Mouse (Mus musculus) hindbrain, postnatal 0 days (tissue): ENCODE results near the gene Optn. TPM values are rescaled to one million over a fixed set of nuclear protein-coding genes. Genes with fewer than 3 reads are reported as not detected.
A peak's percentile ranks its signal among the peaks of the same experiment; 100 is the strongest.
"Not testable (repeated sequence)": the region's sequence is repeated elsewhere in the genome, so short reads cannot be mapped to it uniquely, and the experiment has no call there.

Experiments used
- ATAC-seq: fragments of 200-750 bp; cut with Nextera tagmentation; 2 replicates; pipeline ENCODE4 v1.8.0; 2017; ENCODE audit warnings: mild to moderate bottlenecking, moderate TSS enrichment, moderate library complexity
- DNase-seq: peaks from one replicate; pipeline ENCODE4 v3.0.0-alpha.2; 2015; ENCODE audit warnings: low spot score
- H3K27ac ChIP-seq: fragments of 300-500 bp; sonication (generic); 2 replicates; pipeline ENCODE4 v1.5.1; 2014; ENCODE audit warnings: mild to moderate bottlenecking
- H3K27me3 ChIP-seq: fragments of 300-500 bp; sonication (generic); 2 replicates; pipeline ENCODE4 v1.6.1; 2014; ENCODE audit warnings: low read length, mixed read lengths; ENCODE audit not compliant: insufficient read depth
- H3K36me3 ChIP-seq: fragments of 300-500 bp; sonication (generic); 2 replicates; pipeline ENCODE4 v1.6.1; 2014; ENCODE audit warnings: low read length, mixed read lengths; ENCODE audit not compliant: insufficient read depth
- H3K4me1 ChIP-seq: fragments of 300-500 bp; sonication (generic); 2 replicates; pipeline ENCODE4 v1.6.1; 2014; ENCODE audit warnings: antibody characterized with exemption, low read length, mixed read lengths; ENCODE audit not compliant: insufficient read depth
- H3K4me2 ChIP-seq: fragments of 300-500 bp; sonication (generic); 2 replicates; pipeline ENCODE4 v1.6.1; 2014; ENCODE audit warnings: low read depth, mild to moderate bottlenecking, low read length, moderate library complexity, mixed read lengths
- H3K4me3 ChIP-seq: fragments of 300-500 bp; sonication (generic); 2 replicates; pipeline ENCODE4 v1.5.1; 2014; ENCODE audit warnings: low read length
- H3K9ac ChIP-seq: fragments of 300-500 bp; sonication (generic); replicated peaks from 2 replicates; pipeline ENCODE4 v1.6.1; 2014; ENCODE audit warnings: mild to moderate bottlenecking, low read length, moderate library complexity, mixed read lengths
- H3K9me3 ChIP-seq: fragments of 300-500 bp; sonication (generic); 2 replicates; pipeline ENCODE4 v1.6.1; 2016; ENCODE audit warnings: low read length, mixed read lengths
- CTCF ChIP-seq: IDR thresholded peaks from 2 replicates; pipeline ENCODE4 v1.5.1; 2016; ENCODE audit warnings: antibody characterized with exemption, control low read depth, low read depth
- WGBS: fragments of 180-500 bp; shearing (Covaris S2); extraction: QIAGEN DNeasy Blood & Tissue Kit; methylation state at CpG from one replicate; pipeline ENCODE4 v1.1.7; 2014; 5-methylcytosine and 5-hydroxymethylcytosine counted together
- polyA plus RNA-seq: library from polyadenylated mRNA; unstranded; fragments of >200 nt; fragmentation: Nextera tagmentation; extraction: Ambion mirVana; gene quantifications from 2 replicates; pipeline ENCODE4 v1.2.1, GENCODE M21; 2015
- total RNA-seq: library from RNA; depleted of rRNA; stranded (reverse); fragments of >200 nt; gene quantifications from 2 replicates; pipeline ENCODE4 v1.2.3, GENCODE M21; 2014

Optn gene
- total and polyA plus RNA-seq, 2 experiments from 2014 or later = 39.2 to 39.3 TPM

DNA sequence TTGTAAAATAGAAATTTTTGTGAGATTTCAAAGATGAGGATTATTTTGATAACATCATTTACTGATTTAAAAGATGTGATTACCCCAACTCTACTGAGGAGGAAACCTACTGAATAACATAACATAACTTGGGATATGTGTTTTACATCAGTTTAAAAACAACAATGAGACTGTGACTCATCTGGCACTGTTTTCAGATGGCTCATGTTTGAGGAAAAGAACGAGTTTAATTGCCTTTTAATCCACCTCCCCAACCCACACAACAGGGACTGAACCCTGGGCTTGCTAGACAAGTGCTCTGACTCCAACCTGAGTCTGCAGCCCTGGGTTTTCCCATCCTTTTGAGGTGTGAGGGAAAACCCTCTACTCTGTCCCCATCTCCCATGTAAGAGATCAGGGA lies 31.5 kb upstream of the Optn start:
- WGBS = 26% methylated on average over 1 of the region's 1 CpGs
- no peaks in the 10 kb centered on the region for H3K36me3 ChIP-seq
- 0 out of 2 replicates have a peak, but pooled peaks cover 2% of the 10 kb centered on the region for H3K9me3 ChIP-seq
- TF ChIP-seq CTCF = no peak
- DNase-seq (no peak), ATAC-seq (no peak)
- no peak overlapping the region for H3K4me2 ChIP-seq
- no peak overlapping the region for H3K9ac ChIP-seq
- H3K27ac ChIP-seq = no peak overlapping the region
- no peak overlapping the region for H3K4me3 ChIP-seq
- H3K4me1 ChIP-seq = no peaks in the 10 kb centered on the region
- no peaks in the 10 kb centered on the region for H3K27me3 ChIP-seq

DNA sequence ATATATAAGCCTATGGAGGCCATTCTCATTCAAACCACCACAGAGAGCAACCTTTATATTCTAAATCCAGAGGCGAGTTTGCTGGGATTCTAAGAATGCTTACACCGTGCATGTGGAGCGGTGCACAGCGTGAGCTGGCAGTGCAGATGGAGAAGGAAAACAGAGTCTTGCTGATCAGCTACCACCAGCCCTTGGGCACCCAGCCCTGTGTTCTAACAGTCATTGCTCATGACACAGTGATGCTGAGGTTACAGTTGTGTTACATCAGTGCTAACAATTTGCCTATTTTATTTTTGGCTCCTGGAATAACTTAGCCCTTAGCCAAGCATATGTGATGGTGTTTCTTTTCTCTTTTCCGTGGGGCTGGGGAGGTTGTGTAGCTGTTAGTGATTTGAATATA lies 31.0 kb upstream of the Optn start:
- no peaks in the 10 kb centered on the region for H3K27me3 ChIP-seq
- H3K9ac ChIP-seq = no peak overlapping the region

DNA sequence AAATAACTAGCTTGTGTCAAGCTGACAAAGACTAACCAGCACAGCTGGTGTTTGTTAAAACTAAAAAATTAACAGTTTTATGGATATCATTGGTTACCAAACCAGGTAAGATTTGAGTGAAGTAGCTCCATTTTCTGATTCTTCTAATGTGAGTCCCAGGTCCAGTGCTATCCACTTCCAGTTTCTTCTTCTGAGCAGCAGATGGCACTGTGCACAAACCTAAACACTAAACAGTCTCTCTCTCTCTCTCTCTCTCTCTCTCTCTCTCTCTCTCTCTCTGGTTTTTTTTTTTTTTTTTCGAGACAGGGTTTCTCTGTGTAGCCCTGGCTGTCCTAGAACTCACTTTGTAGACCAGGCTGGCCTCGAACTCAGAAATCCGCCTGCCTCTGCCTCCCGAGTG lies 26.5 kb upstream of the Optn start:
- H3K4me1 ChIP-seq, H3K9me3 ChIP-seq, H3K4me3 ChIP-seq, H3K27me3 ChIP-seq, H3K36me3 ChIP-seq, H3K9ac ChIP-seq, H3K4me2 ChIP-seq, H3K27ac ChIP-seq: not testable (repeated sequence)
- peak; percentile 77 for TF ChIP-seq CTCF
- peak; percentile 75 for DNase-seq
- peak; percentile 74; the same call in 1 of the 2 replicates for ATAC-seq
- 95% methylated on average over 3 of the region's 4 CpGs for WGBS

More for the DNA sequence above, 31.0 kb upstream of the Optn start:
- WGBS = 73% methylated on average over 5 of the region's 5 CpGs
- Histone ChIP-seq H3K4me3 (no peak overlapping the region), H3K9me3 (0 out of 2 replicates have a peak, but pooled peaks cover 2% of the 10 kb centered on the region), H3K4me1 (no peaks in the 10 kb centered on the region), H3K4me2 (no peak overlapping the region), H3K36me3 (no peaks in the 10 kb centered on the region), H3K27ac (no peak overlapping the region)
- DNase-seq = no peak
- no peak for ATAC-seq
- TF ChIP-seq CTCF = no peak

DNA sequence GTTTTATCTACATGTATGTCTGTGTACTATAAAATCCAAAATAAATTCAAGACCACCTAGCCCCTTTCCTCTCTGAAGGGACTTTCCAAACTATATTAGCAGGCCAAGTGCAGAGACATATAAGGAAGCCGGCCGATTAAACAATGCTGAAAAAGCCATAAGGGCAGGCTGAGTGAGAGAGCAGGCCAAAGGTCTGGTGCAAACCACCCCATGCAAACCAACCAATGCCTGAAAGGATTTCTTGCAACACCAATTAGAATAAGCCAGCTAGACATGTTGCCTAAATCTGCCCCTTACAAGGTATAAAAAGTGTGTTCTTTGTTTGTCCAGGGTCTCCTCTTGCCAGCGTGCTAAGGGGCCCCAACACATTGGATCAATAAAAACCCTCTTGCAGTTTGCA lies 23.8 kb upstream of the Optn start:
- Histone ChIP-seq H3K27ac (no peak overlapping the region), H3K4me3 (no peak overlapping the region), H3K9ac (no peak overlapping the region), H3K9me3 (no peaks in the 10 kb centered on the region), H3K4me1 (no peaks in the 10 kb centered on the region), H3K36me3 (no peaks in the 10 kb centered on the region), H3K4me2 (no peak overlapping the region), H3K27me3 (no peaks in the 10 kb centered on the region)
- no peak for TF ChIP-seq CTCF
- ATAC-seq = no peak
- 92% methylated on average over 3 of the region's 3 CpGs for WGBS
- DNase-seq = no peak

DNA sequence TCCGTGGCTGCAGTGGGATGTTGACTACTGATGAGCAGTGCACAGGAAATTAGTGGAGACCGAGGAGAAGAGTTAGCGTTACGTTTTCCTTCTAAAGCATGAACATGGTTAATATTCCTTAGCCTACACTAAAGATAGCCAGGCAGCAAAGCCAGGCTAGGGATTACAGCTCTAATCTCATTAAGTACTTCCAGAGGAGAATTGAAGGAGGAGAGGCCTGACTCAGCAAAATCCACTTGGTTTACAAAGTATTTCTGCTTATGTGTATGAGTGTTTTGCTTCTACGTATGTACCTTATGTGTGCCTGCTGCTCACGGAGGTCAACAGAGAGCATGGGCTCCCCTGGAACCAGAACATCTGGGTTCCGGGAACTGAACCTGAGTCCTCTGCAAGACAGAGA lies 19.9 kb upstream of the Optn start:
- no peak overlapping the region for H3K9ac ChIP-seq
- no peaks in the 10 kb centered on the region for H3K9me3 ChIP-seq
- no peaks in the 10 kb centered on the region for H3K36me3 ChIP-seq
- no peak for TF ChIP-seq CTCF
- WGBS = 95% methylated on average over 7 of the region's 7 CpGs
- ATAC-seq (no peak), DNase-seq (no peak)
- H3K4me2 ChIP-seq = no peak overlapping the region
- H3K27ac ChIP-seq = no peak overlapping the region
- no peaks in the 10 kb centered on the region for H3K27me3 ChIP-seq
- no peaks in the 10 kb centered on the region for H3K4me1 ChIP-seq
- no peak overlapping the region for H3K4me3 ChIP-seq

DNA sequence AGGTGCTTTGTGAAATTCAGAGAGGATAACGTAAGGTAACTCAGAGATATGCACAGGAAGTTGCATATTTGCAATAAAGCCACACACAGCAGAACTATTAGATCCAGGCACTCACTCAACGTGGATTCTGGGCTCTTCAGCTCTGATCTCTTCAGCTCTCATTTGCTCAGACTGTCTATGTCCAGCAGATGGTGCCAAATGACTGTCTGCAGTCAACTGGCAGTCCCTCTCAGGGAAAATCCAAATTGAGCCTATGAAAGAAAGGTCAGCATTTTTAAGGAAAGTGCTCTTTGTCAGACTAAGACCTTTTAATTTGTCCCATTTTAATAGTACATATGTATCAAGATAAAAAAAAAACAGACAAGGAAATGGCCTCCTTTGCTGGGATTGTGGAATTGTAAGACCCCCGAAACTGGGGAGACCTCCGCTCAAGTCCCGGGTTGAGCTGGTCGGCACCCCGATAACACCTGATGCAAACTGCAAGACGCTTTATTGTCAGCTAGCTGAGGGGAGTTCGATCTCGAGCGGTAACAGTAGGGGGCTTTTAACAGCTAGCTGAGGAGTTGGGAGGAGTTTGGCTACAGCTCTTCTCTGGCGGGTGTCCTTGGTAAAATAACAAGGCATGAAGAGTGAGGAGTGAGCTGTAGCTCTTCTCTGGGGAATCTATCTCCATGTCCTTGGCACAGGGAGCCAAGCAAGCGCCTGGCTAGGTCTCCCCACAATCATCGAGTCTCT lies 16.4 kb upstream of the Optn start:
- WGBS = 5% methylated on average over 14 of the region's 14 CpGs
- peak; percentile 95 for TF ChIP-seq CTCF
- DNase-seq = peak; percentile 92
- no peak overlapping the region for H3K27ac ChIP-seq
- no peaks in the 10 kb centered on the region for H3K27me3 ChIP-seq
- peak overlapping the region; percentile 29 for H3K4me3 ChIP-seq
- peak; percentile 83 for ATAC-seq
- H3K36me3 ChIP-seq = no peaks in the 10 kb centered on the region
- H3K4me1 ChIP-seq = no peaks in the 10 kb centered on the region
- peak overlapping the region; percentile 35; the same call in 1 of the 2 replicates for H3K9ac ChIP-seq
- peak overlapping the region; percentile 57 for H3K4me2 ChIP-seq
- no peaks in the 10 kb centered on the region for H3K9me3 ChIP-seq

DNA sequence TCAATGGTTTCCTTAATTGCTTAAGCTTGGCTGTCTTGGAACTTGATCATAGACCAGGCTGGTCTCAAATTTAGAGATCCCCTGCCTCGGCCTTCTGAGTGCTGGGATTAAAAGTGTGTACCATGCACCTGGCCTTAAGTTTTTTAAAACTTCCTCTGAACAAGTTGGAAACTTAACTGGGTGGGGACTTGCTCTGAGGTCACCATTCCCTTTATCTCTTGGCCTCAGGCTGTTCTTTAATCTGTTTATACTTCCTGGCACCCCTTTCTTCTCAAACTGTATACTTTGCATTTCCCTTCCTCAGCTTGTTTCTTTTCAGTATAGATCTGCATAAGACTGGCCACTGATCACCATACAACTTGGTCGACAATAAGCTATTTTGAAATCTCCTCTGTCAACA lies 14.1 kb upstream of the Optn start:
- no peak overlapping the region for H3K4me3 ChIP-seq
- no peak overlapping the region for H3K9ac ChIP-seq
- no peak overlapping the region for H3K4me2 ChIP-seq
- H3K27ac ChIP-seq = no peak overlapping the region
- no peak for TF ChIP-seq CTCF
- no peaks in the 10 kb centered on the region for H3K9me3 ChIP-seq
- WGBS = 79% methylated on average over 2 of the region's 2 CpGs
- H3K36me3 ChIP-seq = no peaks in the 10 kb centered on the region
- no peaks in the 10 kb centered on the region for H3K27me3 ChIP-seq
- no peak for ATAC-seq
- H3K4me1 ChIP-seq = no peaks in the 10 kb centered on the region
- no peak for DNase-seq
